Mouse (Mus musculus) midbrain, embryonic 12.5 days (tissue): ENCODE results near the gene 4930583I09Rik. TPM values are rescaled to one million over a fixed set of nuclear protein-coding genes. Genes with fewer than 3 reads are reported as not detected.

Experiments used
- ATAC-seq: fragments of 200-750 bp; cut with Nextera tagmentation; 2 replicates; pipeline ENCODE4 v1.8.0; 2017; ENCODE audit warnings: low read depth, moderate TSS enrichment, moderate library complexity; ENCODE audit not compliant: low FRiP score
- H3K27ac ChIP-seq: fragments of 300-500 bp; sonication (generic); replicated peaks from 2 replicates; pipeline ENCODE4 v1.5.1; 2016; ENCODE audit warnings: mild to moderate bottlenecking
- H3K27me3 ChIP-seq: fragments of 300-500 bp; sonication (generic); 2 replicates; pipeline ENCODE4 v1.6.1; 2016; ENCODE audit warnings: mild to moderate bottlenecking
- H3K36me3 ChIP-seq: fragments of 300-500 bp; sonication (generic); 2 replicates; pipeline ENCODE4 v1.6.1; 2016
- H3K4me1 ChIP-seq: fragments of 300-500 bp; sonication (generic); 2 replicates; pipeline ENCODE4 v1.6.1; 2016
- H3K4me2 ChIP-seq: fragments of 300-500 bp; sonication (generic); replicated peaks from 2 replicates; pipeline ENCODE4 v1.6.1; 2016; ENCODE audit warnings: mild to moderate bottlenecking, moderate library complexity
- H3K4me3 ChIP-seq: fragments of 300-500 bp; sonication (generic); 2 replicates; pipeline ENCODE4 v1.5.1; 2016; ENCODE audit warnings: mild to moderate bottlenecking
- H3K9ac ChIP-seq: fragments of 300-500 bp; sonication (generic); replicated peaks from 2 replicates; pipeline ENCODE4 v1.6.1; 2016; ENCODE audit warnings: mild to moderate bottlenecking, moderate library complexity
- H3K9me3 ChIP-seq: fragments of 300-500 bp; sonication (generic); 2 replicates; pipeline ENCODE4 v1.6.1; 2016; ENCODE audit warnings: mild to moderate bottlenecking
- WGBS: fragments of 180-500 bp; shearing (Covaris S2); methylation state at CpG from one replicate; pipeline ENCODE4 v1.1.7; 2016; 5-methylcytosine and 5-hydroxymethylcytosine counted together
- polyA plus RNA-seq: library from polyadenylated mRNA; unstranded; fragments of >200 nt; fragmentation: Nextera tagmentation; extraction: Ambion mirVana; gene quantifications from 2 replicates; pipeline ENCODE4 v1.2.1, GENCODE M21; 2016

4930583I09Rik gene
- polyA plus RNA-seq, 1 experiment from 2014 or later: not detected

DNA sequence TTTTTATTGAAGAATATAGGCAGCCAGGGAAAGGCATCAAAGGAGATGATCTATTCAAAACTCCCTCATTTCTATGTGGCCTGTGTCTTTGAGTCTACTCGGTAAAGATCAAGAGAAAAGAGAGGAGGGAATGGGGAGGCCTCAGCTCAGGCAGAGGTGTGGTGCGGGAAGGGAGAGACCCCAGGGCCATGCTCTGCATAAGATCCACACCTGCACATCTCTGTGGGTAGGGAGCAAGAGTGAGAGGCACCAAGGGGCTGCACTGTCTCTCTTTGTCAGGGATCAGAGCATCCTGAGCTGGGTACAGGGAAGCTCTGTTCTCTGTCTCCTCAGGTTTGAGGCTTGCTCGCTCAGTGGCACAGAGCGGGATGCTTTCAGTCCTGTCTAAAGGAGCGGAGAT lies 8.4 kb downstream of the 4930583I09Rik start:
- WGBS: 82% methylated on average over 5 of the region's 5 CpGs
- Histone ChIP-seq H3K27ac (no peak overlapping the region), H3K4me1 (no peaks in the 10 kb centered on the region), H3K36me3 (no peaks in the 10 kb centered on the region), H3K4me3 (no peak overlapping the region), H3K4me2 (no peak overlapping the region), H3K9ac (no peak overlapping the region), H3K27me3 (no peaks in the 10 kb centered on the region), H3K9me3 (no peaks in the 10 kb centered on the region)
- ATAC-seq: no peak

DNA sequence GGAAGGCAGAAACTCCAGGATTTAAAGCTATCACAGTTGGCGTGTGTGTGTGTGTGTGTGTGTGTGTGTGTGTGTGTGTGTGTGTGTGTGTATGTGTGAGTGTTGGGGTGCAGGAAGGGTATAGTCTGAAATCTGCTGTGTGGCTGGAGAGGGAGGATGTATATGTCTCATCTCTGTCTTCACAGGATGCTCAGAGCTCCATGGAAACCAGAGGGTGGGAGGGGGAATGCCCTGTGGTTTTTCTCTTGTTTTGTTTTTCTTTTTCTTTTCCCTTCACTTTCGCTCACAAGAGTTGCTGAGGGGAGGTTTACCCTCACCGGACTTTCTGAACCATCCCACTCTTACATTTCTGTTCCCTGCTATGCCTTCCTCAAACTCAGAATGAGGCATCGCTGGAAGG lies 9.0 kb downstream of the 4930583I09Rik start:
- Histone ChIP-seq H3K27me3 (no peaks in the 10 kb centered on the region), H3K4me2 (no peak overlapping the region), H3K27ac (no peak overlapping the region), H3K9me3 (no peaks in the 10 kb centered on the region), H3K9ac (no peak overlapping the region), H3K4me3 (no peak overlapping the region), H3K4me1 (no peaks in the 10 kb centered on the region), H3K36me3 (no peaks in the 10 kb centered on the region)
- WGBS: 51% methylated on average over 4 of the region's 4 CpGs
- ATAC-seq: no peak

DNA sequence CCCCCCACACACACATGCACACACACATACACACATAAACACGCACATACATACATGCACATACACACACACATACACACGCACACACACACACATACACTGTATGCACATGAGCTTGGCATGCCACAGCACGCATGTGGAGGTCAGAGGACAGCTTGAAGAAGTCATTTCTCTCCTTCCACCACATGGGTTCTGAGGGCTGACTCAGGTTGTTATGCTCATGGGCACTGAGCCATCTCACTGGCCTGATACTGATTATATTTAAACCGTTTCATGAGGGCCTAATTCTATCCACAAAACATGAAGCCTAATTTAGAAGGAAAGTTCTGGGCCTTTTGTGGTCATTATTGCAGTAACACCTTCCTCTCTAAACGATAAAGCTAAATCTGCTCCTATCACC lies 13.3 kb downstream of the 4930583I09Rik start:
- no peaks in the 10 kb centered on the region for H3K36me3 ChIP-seq
- H3K4me3 ChIP-seq: no peak overlapping the region
- no peak overlapping the region for H3K9ac ChIP-seq
- no peak overlapping the region for H3K27ac ChIP-seq
- WGBS: 89% methylated on average over 5 of the region's 5 CpGs
- no peak overlapping the region for H3K4me2 ChIP-seq
- H3K9me3 ChIP-seq: no peaks in the 10 kb centered on the region
- H3K27me3 ChIP-seq: no peaks in the 10 kb centered on the region
- no peak for ATAC-seq
- 0 out of 2 replicates have a peak, but pooled peaks cover 4% of the 10 kb centered on the region for H3K4me1 ChIP-seq

DNA sequence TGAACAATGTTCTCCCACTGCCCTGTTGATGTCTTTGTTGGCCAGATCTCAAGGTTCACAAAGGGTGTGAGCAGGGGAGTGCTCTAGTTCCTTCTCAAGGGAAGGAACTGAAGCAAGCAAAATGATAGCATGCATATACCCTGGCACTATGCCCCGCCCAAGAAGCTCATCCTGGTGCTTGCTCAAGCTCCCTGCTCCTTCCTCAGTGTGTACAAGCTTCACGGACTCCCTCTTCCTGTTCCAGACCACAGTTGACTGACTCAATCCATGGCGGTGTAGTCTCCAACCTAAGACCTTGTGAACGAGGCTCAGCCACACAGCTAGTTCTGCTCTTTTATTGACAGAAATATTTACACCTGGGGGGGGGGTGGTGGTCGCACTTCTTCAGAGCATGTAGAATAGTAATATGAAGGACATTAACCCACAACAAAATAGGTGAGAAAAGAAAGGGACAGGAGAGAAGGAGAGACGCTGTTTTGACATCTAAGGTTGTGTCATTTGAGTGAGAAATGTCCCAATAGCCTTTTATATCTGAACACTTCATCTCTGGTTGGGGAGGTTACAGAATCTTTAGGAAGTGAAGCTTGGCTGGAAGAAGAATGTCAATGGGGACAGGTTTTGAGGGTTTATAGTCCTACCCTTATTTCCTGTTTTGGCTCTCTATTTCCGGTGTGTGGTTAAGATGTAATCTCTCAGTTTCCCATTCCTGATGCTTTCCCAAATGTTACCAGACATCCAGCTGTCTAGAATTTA lies 14.9 kb downstream of the 4930583I09Rik start:
- Histone ChIP-seq H3K27ac (no peak overlapping the region), H3K4me1 (0 out of 2 replicates have a peak, but pooled peaks cover 4% of the 10 kb centered on the region), H3K4me2 (no peak overlapping the region), H3K4me3 (no peak overlapping the region), H3K27me3 (no peaks in the 10 kb centered on the region), H3K9ac (no peak overlapping the region), H3K36me3 (no peaks in the 10 kb centered on the region), H3K9me3 (no peaks in the 10 kb centered on the region)
- ATAC-seq: no peak
- WGBS: 88% methylated on average over 7 of the region's 7 CpGs

DNA sequence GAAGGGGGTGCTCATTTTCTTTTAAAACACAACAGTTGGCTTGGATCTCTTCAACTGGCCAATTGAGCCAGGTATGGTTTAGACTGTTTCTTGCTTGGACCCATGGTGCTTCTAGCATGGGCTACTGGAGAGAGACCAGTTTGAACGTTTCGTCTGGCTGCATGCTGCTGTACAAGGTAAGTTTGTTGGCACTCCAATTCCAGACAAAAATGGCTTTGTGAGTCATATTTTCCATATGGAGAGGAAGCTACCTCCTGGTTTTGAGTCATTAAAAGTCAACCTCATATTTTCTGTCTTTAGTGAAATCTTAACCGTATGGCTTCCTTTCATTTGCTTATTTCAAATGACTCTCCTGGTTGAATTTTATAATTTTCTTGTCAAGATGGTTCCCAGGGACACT lies 19.6 kb downstream of the 4930583I09Rik start:
- H3K9me3 ChIP-seq: no peaks in the 10 kb centered on the region
- H3K27me3 ChIP-seq: no peaks in the 10 kb centered on the region
- no peak overlapping the region for H3K4me2 ChIP-seq
- H3K27ac ChIP-seq: no peak overlapping the region
- no peak overlapping the region for H3K9ac ChIP-seq
- H3K4me3 ChIP-seq: no peak overlapping the region
- no peak for ATAC-seq
- 0 out of 2 replicates have a peak, but pooled peaks cover 4% of the 10 kb centered on the region for H3K4me1 ChIP-seq
- H3K36me3 ChIP-seq: no peaks in the 10 kb centered on the region
- WGBS: 93% methylated on average over 3 of the region's 3 CpGs

DNA sequence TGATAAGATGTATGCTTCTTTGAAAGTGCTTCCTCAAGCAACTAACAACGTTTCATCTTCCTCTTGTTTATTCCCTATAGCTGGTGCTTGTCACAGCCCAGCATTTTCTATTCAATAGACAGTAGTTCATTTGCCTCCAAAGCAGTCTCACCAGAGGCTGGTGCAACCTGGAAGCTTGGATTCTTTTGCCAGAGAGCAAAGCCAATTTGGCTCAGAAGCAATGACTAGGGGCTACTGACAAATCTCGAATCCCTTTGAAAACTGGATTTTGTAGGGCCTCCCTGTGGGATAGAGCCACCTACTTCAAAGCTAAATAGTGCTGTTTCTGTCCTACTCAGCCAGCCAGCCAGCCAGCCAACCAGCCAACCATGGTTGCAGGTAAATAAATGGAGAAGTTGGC lies 20.1 kb downstream of the 4930583I09Rik start:
- no peak overlapping the region for H3K27ac ChIP-seq
- H3K9me3 ChIP-seq: no peaks in the 10 kb centered on the region
- WGBS: 74% methylated on average over 2 of the region's 2 CpGs
- H3K4me3 ChIP-seq: no peak overlapping the region
- no peaks in the 10 kb centered on the region for H3K36me3 ChIP-seq
- 0 out of 2 replicates have a peak, but pooled peaks cover 4% of the 10 kb centered on the region for H3K4me1 ChIP-seq
- no peak overlapping the region for H3K4me2 ChIP-seq
- no peak overlapping the region for H3K9ac ChIP-seq
- ATAC-seq: no peak
- H3K27me3 ChIP-seq: no peaks in the 10 kb centered on the region

DNA sequence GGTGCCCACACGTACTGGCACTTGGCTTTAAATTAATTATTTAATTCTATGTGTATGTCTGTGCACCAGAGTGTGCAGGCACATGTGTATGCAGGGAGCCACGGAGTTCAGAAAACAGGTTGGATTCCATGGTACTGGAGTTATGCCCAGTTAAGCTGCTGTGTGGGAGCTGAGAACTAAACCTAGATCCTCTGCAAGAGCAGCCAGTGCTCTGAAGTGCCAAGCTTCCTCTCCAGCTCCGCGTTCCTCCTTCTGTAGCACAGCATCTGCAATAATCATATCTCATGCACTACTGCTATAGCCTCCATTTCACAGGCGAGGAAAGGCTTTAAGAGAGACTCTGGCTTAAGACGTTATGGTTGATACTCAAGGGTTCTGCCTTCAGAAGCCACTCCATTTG lies 22.3 kb downstream of the 4930583I09Rik start:
- Histone ChIP-seq H3K27me3 (no peaks in the 10 kb centered on the region), H3K27ac (no peak overlapping the region), H3K4me2 (no peak overlapping the region), H3K4me3 (no peak overlapping the region), H3K36me3 (no peaks in the 10 kb centered on the region), H3K9ac (no peak overlapping the region), H3K9me3 (no peaks in the 10 kb centered on the region), H3K4me1 (no peaks in the 10 kb centered on the region)
- ATAC-seq: no peak
- 92% methylated on average over 6 of the region's 6 CpGs for WGBS

DNA sequence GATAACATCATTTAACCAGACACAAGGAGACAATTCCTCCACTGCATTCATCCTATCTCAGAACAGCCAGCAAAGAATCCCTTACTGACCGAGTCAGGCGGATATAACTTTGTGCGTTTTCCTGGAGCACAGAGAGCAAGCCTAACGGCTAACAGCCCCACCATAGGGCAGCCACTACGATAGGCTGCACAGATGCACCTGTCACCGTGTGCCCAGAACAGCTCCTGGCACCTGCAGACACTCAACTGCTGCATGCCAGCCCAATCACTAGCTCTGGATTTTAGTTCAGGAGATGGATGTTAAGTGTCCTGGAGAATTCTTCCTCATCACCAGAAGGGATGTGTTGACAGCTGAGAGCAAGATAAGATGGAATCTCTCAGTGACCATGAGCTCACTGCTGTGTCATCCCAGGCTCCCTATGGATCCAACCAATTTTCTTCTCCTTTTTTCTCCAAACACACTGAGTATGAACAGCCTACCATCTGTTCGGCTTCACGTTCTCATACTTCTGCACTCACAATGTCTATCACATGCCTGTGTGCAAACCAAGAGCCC lies 29.8 kb downstream of the 4930583I09Rik start:
- WGBS: 84% methylated on average over 8 of the region's 8 CpGs
- H3K4me2 ChIP-seq: no peak overlapping the region
- H3K27me3 ChIP-seq: no peaks in the 10 kb centered on the region
- no peak overlapping the region for H3K27ac ChIP-seq
- no peaks in the 10 kb centered on the region for H3K36me3 ChIP-seq
- H3K9ac ChIP-seq: no peak overlapping the region
- H3K4me1 ChIP-seq: peaks cover 13% of the 10 kb centered on the region; the same call in 1 of the 2 replicates
- no peak overlapping the region for H3K4me3 ChIP-seq
- no peaks in the 10 kb centered on the region for H3K9me3 ChIP-seq
- no peak for ATAC-seq

DNA sequence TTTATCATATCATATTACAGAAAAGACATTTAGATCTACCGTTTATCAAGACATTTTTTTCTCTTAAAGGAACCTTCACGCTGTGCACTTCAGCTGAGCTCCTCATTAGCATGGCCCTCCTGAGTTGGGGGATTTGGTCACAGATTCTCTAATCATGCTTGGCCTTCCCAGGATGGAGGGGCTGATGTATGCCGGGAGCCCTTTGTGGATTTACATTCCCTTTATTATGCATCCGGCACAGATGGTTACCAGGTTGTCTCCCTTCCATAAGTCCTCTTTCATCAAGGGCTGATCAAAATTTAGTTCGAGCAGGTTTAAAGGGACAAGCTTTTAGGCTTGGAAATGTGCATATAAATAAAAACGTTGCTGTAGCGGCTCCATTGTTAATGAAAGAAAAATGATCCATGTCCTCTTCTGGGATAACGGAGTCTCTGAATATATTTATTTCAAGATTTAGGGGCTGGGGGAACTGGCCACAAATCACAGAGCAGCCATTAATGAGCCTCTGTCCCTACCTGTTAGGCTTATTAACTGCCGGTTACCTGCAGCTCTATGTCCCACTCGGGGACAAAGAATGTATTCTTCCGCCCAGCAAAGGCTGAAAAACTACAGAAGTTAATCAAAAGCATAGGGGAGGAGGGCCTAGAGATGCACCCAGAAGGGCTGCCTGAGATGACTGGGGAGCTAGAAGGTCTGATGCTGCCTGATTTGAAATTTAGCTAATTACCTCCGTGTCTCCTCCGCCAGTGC lies 31.3 kb downstream of the 4930583I09Rik start:
- ATAC-seq: peak; percentile 91
- Histone ChIP-seq H3K9ac (no peak overlapping the region), H3K36me3 (no peaks in the 10 kb centered on the region), H3K27me3 (no peaks in the 10 kb centered on the region), H3K4me1 (peaks cover 13% of the 10 kb centered on the region; the same call in 1 of the 2 replicates), H3K27ac (peak overlapping the region; percentile 68), H3K4me2 (no peak overlapping the region), H3K9me3 (no peaks in the 10 kb centered on the region), H3K4me3 (no peak overlapping the region)
- 47% methylated on average over 13 of the region's 13 CpGs for WGBS

DNA sequence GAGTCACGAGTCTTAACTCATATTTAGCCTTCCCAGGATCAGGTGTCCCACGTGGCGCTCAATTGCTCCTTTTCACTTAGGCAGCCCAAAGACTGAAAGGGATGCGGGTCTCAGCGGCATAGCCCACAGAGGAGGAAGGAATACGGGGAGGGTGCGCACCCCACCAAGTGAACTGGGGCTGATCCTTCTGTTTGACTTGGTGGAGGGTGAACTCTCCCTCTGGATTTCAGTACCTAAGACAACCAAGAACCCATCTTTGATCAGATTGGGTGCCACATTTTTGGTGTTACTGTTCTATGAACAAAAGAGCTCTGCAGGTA lies 33.0 kb downstream of the 4930583I09Rik start:
- Histone ChIP-seq H3K9ac (no peak overlapping the region), H3K4me2 (no peak overlapping the region), H3K4me3 (no peak overlapping the region), H3K27me3 (no peaks in the 10 kb centered on the region), H3K4me1 (peaks cover 13% of the 10 kb centered on the region; the same call in 1 of the 2 replicates), H3K9me3 (no peaks in the 10 kb centered on the region), H3K36me3 (no peaks in the 10 kb centered on the region), H3K27ac (no peak overlapping the region)
- 66% methylated on average over 7 of the region's 7 CpGs for WGBS
- no peak for ATAC-seq

DNA sequence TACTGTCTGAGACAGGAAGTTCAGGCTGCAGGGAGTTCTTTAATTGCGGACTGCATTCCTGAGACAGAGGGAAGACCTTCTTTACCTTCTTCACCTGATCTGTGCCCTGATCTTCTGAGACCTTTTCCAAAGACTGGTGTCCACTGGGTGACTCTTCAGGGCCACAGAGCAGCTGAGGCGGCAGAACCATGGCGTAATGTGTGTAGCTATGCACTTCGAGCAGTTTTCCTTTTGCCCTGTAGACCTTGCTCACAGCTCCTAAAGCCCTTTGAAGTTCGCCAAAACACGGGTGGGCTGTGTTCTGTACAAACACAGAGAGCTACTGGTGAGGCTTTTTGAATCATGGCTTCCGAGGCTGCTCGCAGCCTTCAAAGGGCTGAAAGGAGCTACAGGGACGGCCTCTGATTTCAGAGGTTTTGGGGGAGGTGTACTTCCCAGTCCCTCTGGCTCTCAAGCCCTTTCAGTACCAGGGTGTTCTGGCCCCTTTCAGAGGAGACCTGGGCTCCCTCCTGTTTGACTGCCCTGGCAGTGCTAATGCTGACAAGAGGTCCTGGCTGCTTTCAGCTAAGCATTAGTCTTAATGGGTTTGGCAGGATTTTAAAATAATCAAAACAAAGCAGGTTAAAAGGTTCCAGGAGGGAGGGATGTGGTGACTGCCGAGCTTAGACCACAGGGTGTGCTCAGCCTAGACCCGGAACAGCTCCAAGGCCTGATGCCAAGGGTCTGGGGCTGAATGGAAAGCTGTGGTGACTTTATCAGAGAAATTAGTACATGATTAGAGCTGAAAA lies 33.5 kb downstream of the 4930583I09Rik start:
- H3K9me3 ChIP-seq: no peaks in the 10 kb centered on the region
- no peaks in the 10 kb centered on the region for H3K36me3 ChIP-seq
- no peak overlapping the region for H3K4me3 ChIP-seq
- no peak overlapping the region for H3K4me2 ChIP-seq
- WGBS: 43% methylated on average over 11 of the region's 11 CpGs
- no peak overlapping the region for H3K27ac ChIP-seq
- no peak for ATAC-seq
- no peak overlapping the region for H3K9ac ChIP-seq
- no peaks in the 10 kb centered on the region for H3K27me3 ChIP-seq
- peaks cover 13% of the 10 kb centered on the region; the same call in 1 of the 2 replicates for H3K4me1 ChIP-seq

DNA sequence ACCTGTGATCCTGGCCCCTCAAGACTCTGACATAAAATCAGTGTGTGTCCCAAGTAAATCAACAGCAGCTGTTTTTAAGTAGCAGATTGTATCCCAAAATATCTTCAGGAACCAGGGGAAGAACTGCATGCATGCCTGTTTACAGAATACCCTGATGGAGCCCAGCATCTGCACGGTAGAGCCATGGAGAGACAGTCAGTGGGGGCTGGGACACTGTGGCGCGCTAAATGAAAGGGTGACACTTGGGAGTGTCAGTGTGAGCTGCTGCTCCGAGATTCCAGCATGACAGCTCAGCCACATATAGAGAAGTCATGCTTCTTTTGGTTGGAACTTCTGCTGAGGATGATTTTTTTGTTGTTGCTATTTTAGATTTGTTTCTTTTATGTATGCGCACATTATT lies 43.2 kb downstream of the 4930583I09Rik start:
- peaks cover 4% of the 10 kb centered on the region; the same call in 1 of the 2 replicates for H3K4me1 ChIP-seq
- H3K4me2 ChIP-seq: no peak overlapping the region
- WGBS: 84% methylated on average over 5 of the region's 5 CpGs
- H3K36me3 ChIP-seq: no peaks in the 10 kb centered on the region
- H3K9ac ChIP-seq: no peak overlapping the region
- no peak overlapping the region for H3K27ac ChIP-seq
- no peak overlapping the region for H3K4me3 ChIP-seq
- H3K27me3 ChIP-seq: no peaks in the 10 kb centered on the region
- H3K9me3 ChIP-seq: no peaks in the 10 kb centered on the region
- no peak for ATAC-seq
